Mouse (Mus musculus): ENCODE data around the gene Ptprcap.

DNA sequence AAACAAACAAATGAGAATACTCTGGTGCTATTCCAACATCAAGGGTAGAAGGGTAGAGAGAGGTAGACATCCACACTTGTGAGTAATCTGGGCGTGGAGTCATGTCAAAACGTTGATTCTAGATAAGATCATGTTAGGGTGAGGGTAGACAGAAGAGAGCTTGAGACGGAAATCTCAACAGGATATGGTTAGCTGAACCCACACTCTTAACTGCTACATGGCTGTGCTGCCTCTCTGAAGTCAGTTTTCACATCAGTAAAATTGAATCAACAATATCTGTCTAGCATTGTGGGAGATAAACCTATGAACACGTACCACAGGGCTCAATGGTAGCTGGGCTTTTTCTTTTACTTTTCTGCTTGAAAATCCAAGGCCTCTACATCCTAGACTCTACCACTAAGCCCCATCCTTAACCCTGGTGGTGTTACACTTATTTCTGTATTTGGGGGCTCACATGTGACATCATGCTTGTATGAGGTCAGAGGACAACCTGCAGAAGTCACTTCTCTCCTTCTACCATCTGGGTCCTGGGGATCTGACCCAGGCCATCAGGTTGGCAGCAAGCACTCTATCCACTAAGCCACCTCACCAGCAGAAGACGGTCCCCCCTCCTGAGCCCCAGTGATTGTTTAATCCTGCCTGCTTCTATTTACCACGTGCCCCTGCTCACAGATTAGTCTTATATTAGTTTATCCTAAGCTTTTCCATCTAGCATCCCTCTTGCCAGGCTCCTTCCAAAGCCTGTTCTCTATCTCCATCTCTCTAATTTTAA is 33.5 kb upstream of the Ptprcap start:
- TF ChIP-seq POLR2A (IDR thresholded peaks at IDR 0.05; ENCODE audit: extremely low read depth, insufficient read depth, low read length) (no peak), CTCF (IDR thresholded peaks at IDR 0.05; ENCODE audit: low read depth, low read length) (no peak)

Data from liver, adult 2 months (tissue).